Mouse (Mus musculus) stomach, postnatal 0 days (tissue): ENCODE results near the gene Macrod1. TPM values are rescaled to one million over a fixed set of nuclear protein-coding genes. Genes with fewer than 3 reads are reported as not detected.

Source experiments
- ATAC-seq: fragments of 200-750 bp; cut with Nextera tagmentation; 2 replicates; pipeline ENCODE4 v1.8.0; 2017; ENCODE audit not compliant: low FRiP score, low TSS enrichment
- DNase-seq: peaks from one replicate; pipeline ENCODE4 v3.0.0-alpha.2; 2016; ENCODE audit warnings: low spot score
- H3K27ac ChIP-seq: fragments of 300-500 bp; sonication (generic); replicated peaks from 2 replicates; pipeline ENCODE4 v1.5.1; 2014; ENCODE audit warnings: mild to moderate bottlenecking, control low read depth
- H3K27me3 ChIP-seq: fragments of 300-500 bp; sonication (generic); 2 replicates; pipeline ENCODE4 v1.6.1; 2014; ENCODE audit warnings: low read length; ENCODE audit not compliant: control insufficient read depth, insufficient read depth
- H3K36me3 ChIP-seq: fragments of 300-500 bp; sonication (generic); 2 replicates; pipeline ENCODE4 v1.6.1; 2014; ENCODE audit warnings: low read length, mixed read lengths; ENCODE audit not compliant: control insufficient read depth, insufficient read depth
- H3K4me1 ChIP-seq: fragments of 300-500 bp; sonication (generic); replicated peaks from 2 replicates; pipeline ENCODE4 v1.6.1; 2014; ENCODE audit warnings: antibody characterized with exemption; ENCODE audit not compliant: control insufficient read depth, insufficient read depth
- H3K4me2 ChIP-seq: fragments of 300-500 bp; sonication (generic); replicated peaks from 2 replicates; pipeline ENCODE4 v1.6.1; 2014; ENCODE audit warnings: low read depth, mild to moderate bottlenecking, control low read depth, moderate library complexity
- H3K4me3 ChIP-seq: fragments of 300-500 bp; sonication (generic); 2 replicates; pipeline ENCODE4 v1.5.1; 2014; ENCODE audit warnings: low read depth, low read length, control low read depth
- H3K9ac ChIP-seq: fragments of 300-500 bp; sonication (generic); 2 replicates; pipeline ENCODE4 v1.6.1; 2014; ENCODE audit warnings: mild to moderate bottlenecking, low read length, control low read depth, mixed read lengths
- H3K9me3 ChIP-seq: fragments of 300-500 bp; sonication (generic); 2 replicates; pipeline ENCODE4 v1.6.1; 2016; ENCODE audit warnings: low read length; ENCODE audit not compliant: control insufficient read depth
- CTCF ChIP-seq: IDR thresholded peaks from 2 replicates; pipeline ENCODE4 v1.5.1; 2016; ENCODE audit warnings: antibody characterized with exemption, low read depth, mild to moderate bottlenecking, moderate library complexity
- EP300 ChIP-seq: optimal IDR thresholded peaks from 2 replicates; pipeline ENCODE3; 2016; ENCODE audit warnings: antibody characterized with exemption
- WGBS: fragments of 180-500 bp; shearing (Covaris S2); extraction: QIAGEN DNeasy Blood & Tissue Kit; methylation state at CpG from one replicate; pipeline ENCODE4 v1.1.7; 2014; 5-methylcytosine and 5-hydroxymethylcytosine counted together
- polyA plus RNA-seq: library from polyadenylated mRNA; unstranded; fragments of >200 nt; fragmentation: Nextera tagmentation; extraction: Ambion mirVana; gene quantifications from 2 replicates; pipeline ENCODE4 v1.2.1, GENCODE M21; 2015

Macrod1 gene
- polyA plus RNA-seq, 1 experiment from 2014 or later: 16.8 TPM

DNA sequence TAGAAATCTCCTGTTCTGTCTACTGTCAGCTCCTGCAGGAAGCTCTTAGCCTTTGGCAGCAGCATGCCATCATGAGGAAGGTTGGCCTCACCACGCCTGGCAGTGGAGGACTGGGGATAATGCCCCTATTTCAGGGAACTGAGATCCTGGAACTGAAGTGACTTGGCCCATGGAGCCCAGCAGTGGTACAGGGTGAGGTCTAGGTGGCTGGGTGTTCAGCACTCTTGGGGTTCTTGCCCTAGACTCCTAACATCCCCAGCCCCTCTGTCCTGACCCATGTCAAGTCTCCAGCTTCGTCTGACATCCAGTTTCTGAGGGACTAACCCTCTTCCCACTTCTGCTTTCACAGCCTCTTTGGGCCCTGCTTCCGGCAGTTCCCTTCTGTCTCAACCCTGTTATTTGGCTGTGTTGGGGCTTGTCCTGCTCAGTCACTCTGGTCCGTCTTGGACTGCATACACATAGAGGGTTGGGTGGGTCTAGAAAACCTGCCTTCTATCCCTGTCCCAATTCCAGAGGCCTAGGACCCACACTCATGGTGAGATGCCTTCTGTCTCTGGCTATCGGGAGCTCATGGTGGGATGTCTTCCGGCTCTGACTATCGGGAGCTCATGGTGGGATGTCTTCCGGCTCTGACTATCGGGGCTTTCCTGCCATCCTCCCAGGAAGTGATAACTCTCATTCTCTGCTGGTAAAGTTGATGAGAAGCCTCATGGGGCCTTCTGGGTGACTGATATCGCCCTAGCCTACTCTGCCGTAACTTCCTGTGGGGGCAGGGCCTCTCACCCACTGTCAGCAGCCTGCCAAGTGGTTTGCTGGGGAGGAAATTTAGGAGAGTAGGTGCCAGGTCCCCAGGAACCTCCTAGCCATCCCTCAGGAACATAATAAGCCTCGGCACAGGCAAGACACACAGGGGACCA is 38.8 kb upstream of the Macrod1 start:
- no peaks in the 10 kb centered on the region for H3K9me3 ChIP-seq
- no peak overlapping the region for H3K4me3 ChIP-seq
- peak overlapping the region; percentile 53 for H3K27ac ChIP-seq
- no peaks in the 10 kb centered on the region for H3K27me3 ChIP-seq
- no peaks in the 10 kb centered on the region for H3K4me1 ChIP-seq
- H3K4me2 ChIP-seq: no peak overlapping the region
- DNase-seq (no peak), ATAC-seq (no peak)
- no peak overlapping the region for H3K9ac ChIP-seq
- H3K36me3 ChIP-seq: peaks cover 10% of the 10 kb centered on the region; the same call in 1 of the 2 replicates
- TF ChIP-seq CTCF (no peak), EP300 (no peak)
- WGBS: 72% methylated on average over 12 of the region's 12 CpGs

DNA sequence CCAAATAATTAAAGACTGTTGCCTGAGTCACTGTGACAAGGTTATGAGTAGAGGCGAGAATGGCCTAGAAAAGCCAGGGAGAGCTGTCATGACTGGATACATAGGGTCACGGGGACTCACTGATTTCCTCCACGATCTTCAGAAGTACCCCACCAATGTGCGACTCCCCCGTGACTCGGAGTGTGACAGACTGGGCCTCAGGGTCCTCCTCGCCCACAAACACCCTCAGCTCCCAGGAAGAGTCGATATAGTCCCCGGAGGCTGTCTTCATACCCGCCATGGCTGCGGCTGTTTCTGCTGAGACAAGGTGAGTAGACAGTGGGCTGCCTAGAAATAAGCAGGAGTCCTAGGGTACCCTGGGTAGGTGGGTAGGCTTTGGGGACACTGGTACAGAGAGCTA is 38.1 kb upstream of the Macrod1 start:
- Histone ChIP-seq H3K27me3 (no peaks in the 10 kb centered on the region), H3K27ac (peak overlapping the region; percentile 45; the same call in 1 of the 2 replicates), H3K4me2 (no peak overlapping the region; the same call in 1 of the 2 replicates), H3K4me3 (no peak overlapping the region), H3K36me3 (peaks cover 14% of the 10 kb centered on the region), H3K9ac (no peak overlapping the region), H3K9me3 (no peaks in the 10 kb centered on the region), H3K4me1 (no peaks in the 10 kb centered on the region)
- DNase-seq: no peak
- ATAC-seq: no peak
- WGBS: 87% methylated on average over 11 of the region's 11 CpGs
- TF ChIP-seq CTCF (no peak), EP300 (no peak)

DNA sequence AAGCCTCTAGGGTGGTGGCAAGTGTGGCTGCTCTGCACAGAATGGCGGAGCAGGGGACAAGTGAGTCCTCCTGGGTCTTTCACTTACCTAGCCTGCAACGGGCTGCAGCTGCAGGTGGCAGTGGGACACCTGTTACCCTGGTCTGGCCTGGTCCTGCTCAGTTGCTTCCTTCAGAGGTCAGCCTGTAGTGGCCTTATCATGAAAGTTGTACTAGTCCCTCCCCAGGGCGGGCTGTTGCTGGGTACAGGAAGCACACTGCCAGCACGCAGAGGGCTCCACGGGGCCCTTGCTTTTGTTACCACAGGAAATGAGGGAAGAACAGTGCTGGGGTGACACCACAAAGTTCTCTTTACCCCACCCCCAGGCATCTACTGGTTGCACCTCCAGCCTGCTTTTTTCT is 37.4 kb upstream of the Macrod1 start, which contains the start of gene Fermt3:
Gene Fermt3, minus strand, starts transcription at position 279 of the 400 bp plus-strand sequence.
- no peak for TF ChIP-seq EP300
- TF ChIP-seq CTCF: no peak
- Histone ChIP-seq H3K9me3 (no peaks in the 10 kb centered on the region), H3K4me3 (no peak within 1 kb of the TSS), H3K27me3 (no peaks in the 10 kb centered on the region), H3K4me1 (no peaks in the 10 kb centered on the region), H3K36me3 (peaks cover 16% of the 10 kb centered on the region), H3K9ac (no peak within 1 kb of the TSS), H3K27ac (peak within 1 kb of the TSS; percentile 65; the same call in 1 of the 2 replicates), H3K4me2 (no peak within 1 kb of the TSS; the same call in 1 of the 2 replicates)
- peak; percentile 71 for ATAC-seq
- 59% methylated on average over 5 of the region's 5 CpGs for WGBS
- DNase-seq: peak; percentile 67

DNA sequence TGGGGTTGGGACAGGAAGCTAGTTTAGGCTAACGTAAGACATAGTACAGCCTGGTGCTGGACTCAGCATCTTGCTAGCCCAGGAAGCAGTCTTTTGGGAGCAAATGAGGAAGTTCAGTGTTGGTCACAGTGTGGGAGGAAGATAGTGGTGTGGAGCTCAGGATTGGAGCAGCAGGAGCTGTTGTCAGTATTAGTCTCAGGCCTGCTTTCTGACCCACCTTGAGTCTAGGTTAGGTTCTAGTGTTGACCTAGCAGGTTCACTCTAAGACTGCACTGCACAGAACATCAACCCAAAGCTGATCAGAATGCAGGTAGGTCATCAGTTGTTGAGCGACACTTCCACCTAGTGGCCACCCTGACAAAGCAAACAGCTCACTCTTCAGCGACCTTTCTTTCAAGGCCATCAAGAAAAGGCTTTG is 36.4 kb upstream of the Macrod1 start:
- H3K4me2 ChIP-seq: no peak overlapping the region
- H3K27ac ChIP-seq: no peak overlapping the region
- H3K27me3 ChIP-seq: no peaks in the 10 kb centered on the region
- WGBS: 37% methylated on average over 3 of the region's 3 CpGs
- H3K4me3 ChIP-seq: no peak overlapping the region
- DNase-seq (peak; percentile 71), ATAC-seq (peak; percentile 72)
- peak; percentile 89 for TF ChIP-seq CTCF
- TF ChIP-seq EP300: no peak
- H3K9ac ChIP-seq: no peak overlapping the region
- H3K36me3 ChIP-seq: peaks cover 20% of the 10 kb centered on the region
- no peaks in the 10 kb centered on the region for H3K9me3 ChIP-seq
- H3K4me1 ChIP-seq: no peaks in the 10 kb centered on the region

DNA sequence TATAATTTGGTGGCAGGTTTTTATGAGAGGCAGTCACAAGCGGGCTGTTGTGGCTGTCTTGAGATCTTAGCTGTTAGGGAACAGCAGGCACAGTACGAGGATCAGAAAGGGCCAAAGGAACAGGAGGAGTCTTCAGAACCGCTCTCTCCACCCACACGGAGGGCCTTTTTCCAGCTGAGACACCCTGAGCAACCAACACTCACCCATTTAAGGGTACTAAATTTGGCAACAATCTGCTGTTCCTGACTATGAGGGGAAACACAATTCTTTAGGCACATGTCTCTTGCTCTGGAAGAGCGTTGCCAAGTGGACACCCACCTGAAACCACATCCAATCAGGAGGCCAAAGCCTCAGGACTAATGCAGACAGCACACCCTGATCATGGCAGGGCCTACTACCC is 27.1 kb upstream of the Macrod1 start:
- Histone ChIP-seq H3K9ac (no peak overlapping the region), H3K4me2 (no peak overlapping the region), H3K9me3 (no peaks in the 10 kb centered on the region), H3K4me3 (no peak overlapping the region), H3K27me3 (no peaks in the 10 kb centered on the region), H3K4me1 (no peaks in the 10 kb centered on the region), H3K27ac (no peak overlapping the region), H3K36me3 (peaks cover 38% of the 10 kb centered on the region)
- 92% methylated on average over 5 of the region's 5 CpGs for WGBS
- no peak for DNase-seq
- ATAC-seq: no peak
- TF ChIP-seq CTCF: no peak
- TF ChIP-seq EP300: no peak

DNA sequence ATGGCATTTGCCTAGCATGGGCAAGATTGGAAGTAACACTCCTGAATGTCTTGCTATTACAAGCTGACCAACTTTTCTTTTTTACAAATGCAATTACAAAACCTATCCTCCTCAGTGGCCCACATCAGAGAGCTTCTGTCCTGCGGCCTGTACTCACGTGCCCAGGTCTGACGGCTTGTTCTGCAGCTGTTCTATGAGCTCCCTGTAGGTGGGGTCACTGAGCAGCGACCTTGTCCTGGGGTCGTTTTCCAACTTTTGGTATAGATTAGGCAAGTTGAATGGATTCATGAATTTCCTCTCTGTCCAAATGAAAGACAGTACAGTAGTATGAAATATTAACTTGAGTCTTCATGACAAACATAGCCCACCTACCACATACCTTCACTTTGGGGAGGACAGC is 22.6 kb upstream of the Macrod1 start:
- 94% methylated on average over 5 of the region's 5 CpGs for WGBS
- no peaks in the 10 kb centered on the region for H3K27me3 ChIP-seq
- H3K4me2 ChIP-seq: no peak overlapping the region
- peaks cover 4% of the 10 kb centered on the region; the same call in 1 of the 2 replicates for H3K4me1 ChIP-seq
- no peaks in the 10 kb centered on the region for H3K9me3 ChIP-seq
- H3K9ac ChIP-seq: no peak overlapping the region
- DNase-seq (no peak), ATAC-seq (no peak)
- no peak overlapping the region for H3K4me3 ChIP-seq
- H3K36me3 ChIP-seq: peaks cover 20% of the 10 kb centered on the region
- TF ChIP-seq CTCF: no peak
- TF ChIP-seq EP300: no peak
- no peak overlapping the region for H3K27ac ChIP-seq
